Mouse (Mus musculus) heart, adult 2 months (tissue): ENCODE results near the gene Fam160a2.

Experiments used
- CTCF ChIP-seq: fragments of 200-600 bp; IDR thresholded peaks from 2 replicates; pipeline ENCODE4 v1.8.1; 2022; ENCODE audit warnings: antibody characterized with exemption, mild to moderate bottlenecking, moderate library complexity
- POLR2A ChIP-seq: fragments of 200-500 bp; IDR thresholded peaks from 2 replicates; pipeline ENCODE4 v1.6.1; 2011; ENCODE audit warnings: mild to moderate bottlenecking, low read depth, low read length, control low read depth; ENCODE audit not compliant: insufficient read depth

DNA sequence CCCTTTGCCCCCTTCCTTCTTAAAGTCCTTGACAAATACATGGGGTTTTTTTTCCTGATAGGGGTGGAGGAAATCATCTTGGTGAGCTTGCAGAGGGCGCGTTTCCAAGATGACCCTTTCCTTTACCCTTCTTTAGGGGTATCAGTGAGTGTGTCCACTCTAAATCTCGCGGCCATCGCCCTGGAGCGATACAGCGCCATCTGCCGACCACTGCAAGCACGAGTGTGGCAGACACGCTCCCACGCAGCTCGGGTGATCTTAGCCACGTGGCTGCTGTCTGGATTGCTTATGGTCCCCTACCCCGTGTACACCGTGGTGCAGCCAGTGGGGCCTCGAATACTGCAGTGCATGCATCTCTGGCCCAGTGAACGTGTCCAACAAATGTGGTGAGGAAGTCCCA, 34.0 kb upstream of the Fam160a2 start:
- TF ChIP-seq CTCF (no peak), POLR2A (no peak)
